Mouse (Mus musculus): ENCODE measurements around the gene Cdh16. TPM values are rescaled to one million over a fixed set of nuclear protein-coding genes. Genes with fewer than 3 reads are reported as not detected.
"Not testable (repeated sequence)": the region's sequence is repeated elsewhere in the genome, so short reads cannot be mapped to it uniquely, and the experiment has no call there.

The Cdh16 gene
- not detected in 2 replicates for polyA plus RNA-seq (2012; rRNA removed)

DNA sequence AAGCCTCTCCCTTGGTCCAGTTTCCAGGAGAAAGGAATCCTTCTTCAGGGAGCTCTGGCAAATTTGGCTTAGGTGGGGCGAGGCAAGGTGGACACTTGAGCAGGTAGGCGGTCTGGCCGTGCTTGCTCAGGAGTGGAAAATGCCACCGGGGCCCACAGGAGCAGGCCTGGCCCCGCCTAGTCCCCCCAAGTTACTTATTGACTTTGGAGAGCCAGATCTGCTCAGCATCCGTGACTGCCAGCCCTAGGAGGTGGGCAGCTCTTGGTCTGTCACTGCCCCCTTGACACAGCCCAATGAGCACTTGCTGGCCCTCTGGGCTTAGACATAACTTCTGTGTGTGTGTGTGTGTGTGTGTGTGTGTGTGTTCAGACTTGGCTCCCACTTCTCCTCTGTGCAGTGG lies at the start of gene Cdh16:
Gene Cdh16 (minus strand): TSS at position 236 of the 400 bp plus-strand sequence.
- Histone ChIP-seq H3K36me3 (ENCODE audit: control insufficient read depth, insufficient read depth, low read length) (no peaks in the 10 kb centered on the region), H3K27ac (ENCODE audit: insufficient read depth, low read depth, low read length) (no peak within 1 kb of the TSS), H3K4me3 (ENCODE audit: low read depth, low read length) (no peak within 1 kb of the TSS), H3K4me1 (ENCODE audit: control insufficient read depth, insufficient read depth, insufficient read length, low read length) (no peaks in the 10 kb centered on the region), H3K27me3 (ENCODE audit: control insufficient read depth, insufficient read depth, low read length) (no peaks in the 10 kb centered on the region)
- TF ChIP-seq POLR2A (IDR thresholded peaks at IDR 0.05; ENCODE audit: low read depth, low read length): no peak
- no peak for TF ChIP-seq CTCF (IDR thresholded peaks at IDR 0.05; ENCODE audit: extremely low read depth, insufficient read length, insufficient replicate concordance, low read depth, low read length)
- WGBS: 57% methylated on average over 6 of the region's 6 CpGs

DNA sequence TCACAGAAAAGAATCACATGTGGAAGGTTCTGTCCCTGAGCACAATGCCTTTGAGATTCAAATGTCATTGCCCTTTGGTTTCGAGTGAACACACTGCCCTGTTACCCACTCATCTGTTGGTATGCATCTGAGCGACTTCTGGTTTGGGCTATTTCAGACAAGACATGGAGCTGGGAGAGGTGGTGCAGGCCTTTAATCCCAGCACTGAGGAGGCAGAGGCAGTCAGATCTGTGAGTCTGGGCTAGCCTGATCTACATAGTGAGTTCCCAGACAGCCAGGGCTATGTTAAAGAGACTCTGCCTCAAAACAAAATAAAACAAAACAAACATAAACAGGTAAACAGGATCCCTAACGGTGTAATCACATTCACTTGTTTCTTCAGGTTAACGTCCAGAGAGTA lies 31.4 kb upstream of the Cdh16 start:
- no peaks in the 10 kb centered on the region for H3K27me3 ChIP-seq (ENCODE audit: control insufficient read depth, insufficient read depth, low read length)
- H3K36me3 ChIP-seq (ENCODE audit: control insufficient read depth, insufficient read depth, low read length): no peaks in the 10 kb centered on the region
- WGBS: 86% methylated on average over 4 of the region's 4 CpGs
- no peak overlapping the region for H3K4me3 ChIP-seq (ENCODE audit: low read depth, low read length)
- peaks cover 7% of the 10 kb centered on the region for H3K4me1 ChIP-seq (ENCODE audit: control insufficient read depth, insufficient read depth, insufficient read length, low read length)
- no peak overlapping the region for H3K27ac ChIP-seq (ENCODE audit: insufficient read depth, low read depth, low read length)
- TF ChIP-seq POLR2A (IDR thresholded peaks at IDR 0.05; ENCODE audit: low read depth, low read length) (no peak), CTCF (IDR thresholded peaks at IDR 0.05; ENCODE audit: extremely low read depth, insufficient read length, insufficient replicate concordance, low read depth, low read length) (no peak)

DNA sequence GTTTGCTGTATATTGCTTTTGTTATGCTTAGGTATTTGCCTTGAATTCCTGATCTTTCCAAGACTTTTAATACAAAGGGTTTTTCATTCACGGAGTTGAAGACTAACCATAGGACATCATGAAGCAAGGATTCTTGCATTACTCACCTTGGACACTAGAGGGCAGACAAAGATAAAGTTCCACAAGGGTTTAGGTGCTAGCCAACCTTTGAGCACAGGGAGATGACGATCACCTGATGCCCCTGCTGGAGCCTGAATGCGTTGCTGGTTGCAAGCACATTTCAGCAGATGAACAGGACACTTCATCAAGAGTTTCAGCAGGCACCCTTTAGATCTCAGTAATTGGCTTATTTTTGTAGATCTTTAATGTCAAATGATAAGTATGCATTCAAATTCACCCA lies 30.8 kb upstream of the Cdh16 start:
- H3K4me3 ChIP-seq (ENCODE audit: low read depth, low read length): no peak overlapping the region
- H3K27ac ChIP-seq (ENCODE audit: insufficient read depth, low read depth, low read length): no peak overlapping the region
- WGBS: 1% methylated on average over 3 of the region's 3 CpGs
- no peaks in the 10 kb centered on the region for H3K36me3 ChIP-seq (ENCODE audit: control insufficient read depth, insufficient read depth, low read length)
- TF ChIP-seq CTCF (IDR thresholded peaks at IDR 0.05; ENCODE audit: extremely low read depth, insufficient read length, insufficient replicate concordance, low read depth, low read length) (peak; percentile 83; the same call in 1 of the 2 replicates), POLR2A (IDR thresholded peaks at IDR 0.05; ENCODE audit: low read depth, low read length) (no peak)
- H3K27me3 ChIP-seq (ENCODE audit: control insufficient read depth, insufficient read depth, low read length): no peaks in the 10 kb centered on the region
- H3K4me1 ChIP-seq (ENCODE audit: control insufficient read depth, insufficient read depth, insufficient read length, low read length): peaks cover 7% of the 10 kb centered on the region

DNA sequence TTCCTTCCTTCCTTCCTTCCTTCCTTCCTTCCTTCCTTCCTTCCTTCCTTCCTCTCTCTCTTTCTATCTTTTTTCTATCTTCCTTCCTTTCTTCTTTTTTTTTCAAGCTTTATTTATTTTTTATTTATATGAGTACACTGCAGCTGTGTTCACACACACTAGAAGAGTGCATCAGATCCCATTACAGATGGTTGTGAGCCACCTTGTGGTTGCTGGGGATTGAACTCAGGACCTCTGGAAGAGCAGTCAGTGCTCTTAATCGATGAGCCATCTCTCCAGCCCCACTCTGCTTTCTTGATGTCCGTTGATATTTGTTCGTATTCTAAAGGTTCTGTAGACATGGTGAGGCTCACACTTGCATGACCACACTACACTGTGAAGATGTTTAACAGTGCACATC lies 20.0 kb upstream of the Cdh16 start:
- not testable (repeated sequence) for H3K27me3 ChIP-seq (ENCODE audit: control insufficient read depth, insufficient read depth, low read length); H3K27ac ChIP-seq (ENCODE audit: insufficient read depth, low read depth, low read length); H3K4me3 ChIP-seq (ENCODE audit: low read depth, low read length); H3K36me3 ChIP-seq (ENCODE audit: control insufficient read depth, insufficient read depth, low read length)
- peaks cover 13% of the 10 kb centered on the region for H3K4me1 ChIP-seq (ENCODE audit: control insufficient read depth, insufficient read depth, insufficient read length, low read length)
- WGBS: 65% methylated on average over 3 of the region's 3 CpGs

DNA sequence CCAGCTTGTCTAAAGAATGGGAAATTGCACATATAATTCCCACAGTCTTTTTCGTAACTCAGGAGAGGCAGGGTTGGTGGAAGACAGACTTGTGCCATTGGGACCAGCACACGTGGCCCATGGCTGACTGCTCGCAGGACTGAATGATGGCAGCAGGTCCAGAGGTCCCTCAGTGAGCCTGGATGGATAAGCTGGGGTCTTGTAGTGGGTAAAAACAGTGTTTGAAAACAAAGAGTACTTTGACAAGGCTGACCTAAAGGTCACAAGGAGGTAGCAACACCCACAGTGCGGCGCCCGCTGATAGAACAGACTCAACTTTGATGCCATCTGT lies 18.1 kb upstream of the Cdh16 start:
- peaks cover 8% of the 10 kb centered on the region for H3K36me3 ChIP-seq (ENCODE audit: control insufficient read depth, insufficient read depth, low read length)
- no peak for TF ChIP-seq POLR2A (IDR thresholded peaks at IDR 0.05; ENCODE audit: low read depth, low read length)
- no peak for TF ChIP-seq CTCF (IDR thresholded peaks at IDR 0.05; ENCODE audit: extremely low read depth, insufficient read length, insufficient replicate concordance, low read depth, low read length)
- no peaks in the 10 kb centered on the region for H3K27me3 ChIP-seq (ENCODE audit: control insufficient read depth, insufficient read depth, low read length)
- H3K4me1 ChIP-seq (ENCODE audit: control insufficient read depth, insufficient read depth, insufficient read length, low read length): peaks cover 18% of the 10 kb centered on the region
- peak overlapping the region; percentile 93; the same call in 1 of the 2 replicates for H3K4me3 ChIP-seq (ENCODE audit: low read depth, low read length)
- 77% methylated on average over 6 of the region's 6 CpGs for WGBS
- H3K27ac ChIP-seq (ENCODE audit: insufficient read depth, low read depth, low read length): peak overlapping the region; percentile 72; the same call in 1 of the 2 replicates

DNA sequence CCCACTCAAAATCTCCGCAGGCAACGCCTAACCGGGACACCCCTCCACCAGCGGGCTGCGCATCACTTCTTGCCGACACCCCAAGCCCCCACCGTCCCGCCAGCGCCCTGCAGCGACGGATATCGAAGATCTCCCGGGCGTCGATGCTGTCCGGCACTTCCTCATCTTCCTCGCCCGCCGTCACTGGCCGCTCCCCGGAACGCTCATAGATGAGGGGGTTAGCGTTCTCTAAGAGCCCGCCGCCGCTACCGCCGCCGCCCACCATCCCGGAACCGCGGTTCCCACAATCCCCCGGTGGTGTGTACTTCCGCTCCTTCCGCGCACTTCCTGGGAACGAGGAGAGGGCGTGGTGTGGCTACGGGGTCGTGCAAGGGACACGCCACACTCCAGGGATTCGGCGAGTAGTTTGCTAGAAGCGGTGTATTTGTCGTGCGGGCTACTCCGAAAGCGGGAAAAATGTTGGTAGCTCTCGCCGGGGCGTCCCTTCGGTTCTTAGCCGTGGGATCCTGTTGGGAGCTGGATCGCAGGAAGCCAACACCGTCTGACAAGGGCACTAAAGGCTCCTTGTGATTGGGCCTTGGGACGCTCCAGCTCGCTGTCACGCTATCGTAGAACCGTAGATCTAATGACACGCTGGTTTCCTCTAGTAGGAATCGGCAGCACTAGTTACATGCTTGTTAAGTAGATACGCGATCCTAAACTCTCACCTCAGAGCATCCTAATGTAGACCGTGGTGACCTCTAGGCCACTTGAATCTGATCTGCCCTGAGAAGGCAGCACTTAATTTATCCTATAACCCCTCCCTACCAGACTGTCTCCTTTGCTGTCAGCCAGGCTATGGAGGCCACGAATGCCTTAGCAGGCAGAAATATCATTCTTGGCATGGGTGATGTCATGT lies 17.5 kb upstream of the Cdh16 start, which contains the start of gene Ciao2b:
Gene Ciao2b (minus strand): TSS at position 540 of the 898 bp plus-strand sequence.
- Histone ChIP-seq H3K27me3 (ENCODE audit: control insufficient read depth, insufficient read depth, low read length) (no peaks in the 10 kb centered on the region), H3K36me3 (ENCODE audit: control insufficient read depth, insufficient read depth, low read length) (peaks cover 8% of the 10 kb centered on the region), H3K4me1 (ENCODE audit: control insufficient read depth, insufficient read depth, insufficient read length, low read length) (peaks cover 18% of the 10 kb centered on the region), H3K4me3 (ENCODE audit: low read depth, low read length) (peak within 1 kb of the TSS; percentile 93), H3K27ac (ENCODE audit: insufficient read depth, low read depth, low read length) (peak within 1 kb of the TSS; percentile 72)
- TF ChIP-seq POLR2A (IDR thresholded peaks at IDR 0.05; ENCODE audit: low read depth, low read length): peak; percentile 76; the same call in 1 of the 2 replicates
- no peak for TF ChIP-seq CTCF (IDR thresholded peaks at IDR 0.05; ENCODE audit: extremely low read depth, insufficient read length, insufficient replicate concordance, low read depth, low read length)
- WGBS: under 1% methylated on average over 66 of the region's 66 CpGs

- Histone ChIP-seq H3K4me3 (ENCODE audit: low read depth, low read length) (peak overlapping the region; percentile 93), H3K4me1 (ENCODE audit: control insufficient read depth, insufficient read depth, insufficient read length, low read length) (peaks cover 18% of the 10 kb centered on the region), H3K27me3 (ENCODE audit: control insufficient read depth, insufficient read depth, low read length) (no peaks in the 10 kb centered on the region), H3K27ac (ENCODE audit: insufficient read depth, low read depth, low read length) (no peak overlapping the region), H3K36me3 (ENCODE audit: control insufficient read depth, insufficient read depth, low read length) (peaks cover 8% of the 10 kb centered on the region)
- TF ChIP-seq POLR2A (IDR thresholded peaks at IDR 0.05; ENCODE audit: low read depth, low read length): no peak
- TF ChIP-seq CTCF (IDR thresholded peaks at IDR 0.05; ENCODE audit: extremely low read depth, insufficient read length, insufficient replicate concordance, low read depth, low read length): no peak
- WGBS: 5% methylated on average over 25 of the region's 25 CpGs
These were observed 16.7 kb upstream of the Cdh16 start for GRCm38 (mm10) chr8:104640831-104641370.
